Mouse (Mus musculus): ENCODE data around the gene Fgr. TPM values are rescaled to one million over a fixed set of nuclear protein-coding genes. Genes with fewer than 3 reads are reported as not detected.

Gene Fgr
- total RNA-seq, 2 experiments from 2014 or later = 0.06 TPM; not detected in 1

GRCm38 (mm10) chr4:133039116-133039819 is 65.4 kb downstream of the Fgr start:
- peak overlapping the region; percentile 87 for H3K4me3 ChIP-seq
- peak; percentile 85 for DNase-seq
- no peak for TF ChIP-seq CTCF (IDR thresholded peaks at IDR 0.05)
- intact Hi-C loops (cut with DNase I) = no loop called here
- H3K27ac ChIP-seq = peak overlapping the region; percentile 94

GRCm38 (mm10) chr4:133039832-133040231 is 65.9 kb downstream of the Fgr start:
- DNase-seq = peak; percentile 28
- TF ChIP-seq CTCF (IDR thresholded peaks at IDR 0.05) = no peak
- intact Hi-C loops (cut with DNase I) = no loop called here
- peak overlapping the region; percentile 87 for H3K4me3 ChIP-seq
- peak overlapping the region; percentile 94 for H3K27ac ChIP-seq

- no peak for TF ChIP-seq CTCF (IDR thresholded peaks at IDR 0.05)
- intact Hi-C loops (cut with DNase I) = no loop called here
- Histone ChIP-seq H3K27ac (peak overlapping the region; percentile 94), H3K4me3 (peak overlapping the region; percentile 87)
- DNase-seq = peak; percentile 35
Measured at GRCm38 (mm10) chr4:133040241-133040904, 66.5 kb downstream of the Fgr start.

- intact Hi-C loops (cut with DNase I) = no loop called here
- H3K27ac ChIP-seq = peak overlapping the region; percentile 94
- no peak for TF ChIP-seq CTCF (IDR thresholded peaks at IDR 0.05)
- DNase-seq = no peak
- peak overlapping the region; percentile 87 for H3K4me3 ChIP-seq
Measured at GRCm38 (mm10) chr4:133042244-133042643, 68.3 kb downstream of the Fgr start.

GRCm38 (mm10) chr4:133042651-133043635 is 69.0 kb downstream of the Fgr start:
- DNase-seq = peak; percentile 74
- Histone ChIP-seq H3K4me3 (peak overlapping the region; percentile 87), H3K27ac (peak overlapping the region; percentile 94)
- no peak for TF ChIP-seq CTCF (IDR thresholded peaks at IDR 0.05)
- intact Hi-C loops (cut with DNase I) = no loop called here

GRCm38 (mm10) chr4:133043798-133044646 is 70.1 kb downstream of the Fgr start:
- peak; percentile 94 for DNase-seq
- no peak for TF ChIP-seq CTCF (IDR thresholded peaks at IDR 0.05)
- H3K4me3 ChIP-seq = peak overlapping the region; percentile 87
- peak overlapping the region; percentile 94 for H3K27ac ChIP-seq
- intact Hi-C loops (cut with DNase I) = no loop called here

GRCm38 (mm10) chr4:133044647-133045094 is 70.8 kb downstream of the Fgr start:
- H3K27ac ChIP-seq = peak overlapping the region; percentile 94
- TF ChIP-seq CTCF (IDR thresholded peaks at IDR 0.05) = no peak
- peak overlapping the region; percentile 37 for H3K4me3 ChIP-seq
- peak; percentile 61 for DNase-seq
- intact Hi-C loops (cut with DNase I) = no loop called here

- Histone ChIP-seq H3K27ac (peak overlapping the region; percentile 94), H3K4me3 (peak overlapping the region; percentile 40)
- peak; percentile 39 for DNase-seq
- intact Hi-C loops (cut with DNase I) = no loop called here
- TF ChIP-seq CTCF (IDR thresholded peaks at IDR 0.05) = no peak
Measured at GRCm38 (mm10) chr4:133045771-133046474, 72.0 kb downstream of the Fgr start.

GRCm38 (mm10) chr4:133046691-133047352 is 72.9 kb downstream of the Fgr start:
- peak overlapping the region; percentile 94 for H3K27ac ChIP-seq
- H3K4me3 ChIP-seq = peak overlapping the region; percentile 11
- intact Hi-C loops (cut with DNase I) = no loop called here
- DNase-seq = no peak
- TF ChIP-seq CTCF (IDR thresholded peaks at IDR 0.05) = no peak

- DNase-seq = peak; percentile 41
- no peak for TF ChIP-seq CTCF (IDR thresholded peaks at IDR 0.05)
- intact Hi-C loops (cut with DNase I) = no loop called here
- H3K4me3 ChIP-seq = peak overlapping the region; percentile 11
- H3K27ac ChIP-seq = peak overlapping the region; percentile 94
Measured at GRCm38 (mm10) chr4:133047353-133048105, 73.6 kb downstream of the Fgr start.
